Mouse (Mus musculus): ENCODE measurements around the gene Numa1. TPM values are rescaled to one million over a fixed set of nuclear protein-coding genes. Genes with fewer than 3 reads are reported as not detected.
"Not testable (repeated sequence)": the region's sequence is repeated elsewhere in the genome, so short reads cannot be mapped to it uniquely, and the experiment has no call there.

The Numa1 gene
- polyA plus RNA-seq, 1 experiment from 2014 or later: 32.1 TPM

GRCm38 (mm10) chr7:101939758-101940157, 5.8 kb downstream of the Numa1 start:
- H3K9me3 ChIP-seq (replicated peaks): no peaks in the 10 kb centered on the region
- H3K4me2 ChIP-seq: no peak overlapping the region
- no peaks in the 10 kb centered on the region for H3K27me3 ChIP-seq (replicated peaks)
- no peak overlapping the region for H3K4me3 ChIP-seq (replicated peaks)
- ATAC-seq (ENCODE audit: low FRiP score): no peak
- 96% methylated on average over 4 of the region's 4 CpGs for WGBS
- H3K4me1 ChIP-seq: peaks cover 26% of the 10 kb centered on the region
- H3K9ac ChIP-seq (replicated peaks): no peak overlapping the region
- H3K36me3 ChIP-seq: no peaks in the 10 kb centered on the region
- H3K27ac ChIP-seq (replicated peaks): no peak overlapping the region

- not testable (repeated sequence) for H3K9ac ChIP-seq (replicated peaks); H3K36me3 ChIP-seq; H3K4me1 ChIP-seq; H3K27me3 ChIP-seq (replicated peaks); H3K9me3 ChIP-seq (replicated peaks); H3K4me3 ChIP-seq (replicated peaks); ATAC-seq (ENCODE audit: low FRiP score); H3K4me2 ChIP-seq; H3K27ac ChIP-seq (replicated peaks)
- WGBS: 95% methylated on average over 5 of the region's 5 CpGs
Observed at GRCm38 (mm10) chr7:101949008-101949407, 15.1 kb downstream of the Numa1 start.

GRCm38 (mm10) chr7:101951648-101952047, 17.7 kb downstream of the Numa1 start:
- ATAC-seq (ENCODE audit: low FRiP score): no peak
- Histone ChIP-seq H3K4me1 (no peaks in the 10 kb centered on the region), H3K27me3 (replicated peaks) (no peaks in the 10 kb centered on the region), H3K4me2 (no peak overlapping the region), H3K9me3 (replicated peaks) (no peaks in the 10 kb centered on the region), H3K9ac (replicated peaks) (no peak overlapping the region), H3K4me3 (replicated peaks) (no peak overlapping the region), H3K27ac (replicated peaks) (no peak overlapping the region), H3K36me3 (no peaks in the 10 kb centered on the region)
- 85% methylated on average over 1 of the region's 1 CpGs for WGBS

GRCm38 (mm10) chr7:101952098-101952497, 18.2 kb downstream of the Numa1 start:
- 65% methylated on average over 2 of the region's 2 CpGs for WGBS
- no peaks in the 10 kb centered on the region for H3K4me1 ChIP-seq
- H3K4me2 ChIP-seq: no peak overlapping the region
- H3K9ac ChIP-seq (replicated peaks): no peak overlapping the region
- no peaks in the 10 kb centered on the region for H3K9me3 ChIP-seq (replicated peaks)
- no peaks in the 10 kb centered on the region for H3K36me3 ChIP-seq
- no peak overlapping the region for H3K27ac ChIP-seq (replicated peaks)
- no peaks in the 10 kb centered on the region for H3K27me3 ChIP-seq (replicated peaks)
- ATAC-seq (ENCODE audit: low FRiP score): no peak
- no peak overlapping the region for H3K4me3 ChIP-seq (replicated peaks)

GRCm38 (mm10) chr7:101954163-101954562, 20.3 kb downstream of the Numa1 start:
- H3K4me2 ChIP-seq: no peak overlapping the region
- H3K27ac ChIP-seq (replicated peaks): no peak overlapping the region
- H3K9me3 ChIP-seq (replicated peaks): no peaks in the 10 kb centered on the region
- H3K4me1 ChIP-seq: no peaks in the 10 kb centered on the region
- H3K9ac ChIP-seq (replicated peaks): no peak overlapping the region
- H3K27me3 ChIP-seq (replicated peaks): no peaks in the 10 kb centered on the region
- no peaks in the 10 kb centered on the region for H3K36me3 ChIP-seq
- H3K4me3 ChIP-seq (replicated peaks): no peak overlapping the region
- 100% methylated on average over 2 of the region's 2 CpGs for WGBS
- ATAC-seq (ENCODE audit: low FRiP score): no peak

- Histone ChIP-seq H3K9ac (replicated peaks) (no peak overlapping the region), H3K4me3 (replicated peaks) (no peak overlapping the region), H3K27ac (replicated peaks) (no peak overlapping the region), H3K27me3 (replicated peaks) (no peaks in the 10 kb centered on the region), H3K4me1 (peaks cover 6% of the 10 kb centered on the region), H3K36me3 (no peaks in the 10 kb centered on the region), H3K9me3 (replicated peaks) (no peaks in the 10 kb centered on the region), H3K4me2 (no peak overlapping the region)
- whole genome bisulfite sequencing: 90% methylated on average over 2 of the region's 2 CpGs
- no peak for ATAC-seq (ENCODE audit: low FRiP score)
Observed at GRCm38 (mm10) chr7:101955276-101955675, 21.4 kb downstream of the Numa1 start.

- Histone ChIP-seq H3K4me3 (replicated peaks) (no peak overlapping the region), H3K4me2 (no peak overlapping the region), H3K27me3 (replicated peaks) (no peaks in the 10 kb centered on the region), H3K4me1 (peaks cover 6% of the 10 kb centered on the region), H3K27ac (replicated peaks) (no peak overlapping the region), H3K9ac (replicated peaks) (no peak overlapping the region), H3K36me3 (no peaks in the 10 kb centered on the region), H3K9me3 (replicated peaks) (no peaks in the 10 kb centered on the region)
- WGBS: 57% methylated on average over 4 of the region's 4 CpGs
- ATAC-seq (ENCODE audit: low FRiP score): no peak
Observed at GRCm38 (mm10) chr7:101955862-101956261, 22.0 kb downstream of the Numa1 start.

GRCm38 (mm10) chr7:101956481-101956880, 22.6 kb downstream of the Numa1 start:
- Histone ChIP-seq H3K9ac (replicated peaks) (no peak overlapping the region), H3K4me3 (replicated peaks) (no peak overlapping the region), H3K27me3 (replicated peaks) (no peaks in the 10 kb centered on the region), H3K4me2 (no peak overlapping the region), H3K9me3 (replicated peaks) (no peaks in the 10 kb centered on the region), H3K4me1 (peaks cover 6% of the 10 kb centered on the region), H3K27ac (replicated peaks) (no peak overlapping the region), H3K36me3 (no peaks in the 10 kb centered on the region)
- ATAC-seq (ENCODE audit: low FRiP score): no peak
- 97% methylated on average over 1 of the region's 1 CpGs for WGBS

- Histone ChIP-seq H3K4me3 (replicated peaks) (no peak overlapping the region), H3K36me3 (no peaks in the 10 kb centered on the region), H3K4me1 (peaks cover 6% of the 10 kb centered on the region), H3K27me3 (replicated peaks) (no peaks in the 10 kb centered on the region), H3K4me2 (no peak overlapping the region), H3K9me3 (replicated peaks) (no peaks in the 10 kb centered on the region), H3K9ac (replicated peaks) (no peak overlapping the region), H3K27ac (replicated peaks) (no peak overlapping the region)
- 90% methylated on average over 5 of the region's 5 CpGs for WGBS
- ATAC-seq (ENCODE audit: low FRiP score): no peak
Observed at GRCm38 (mm10) chr7:101956911-101957310, 23.0 kb downstream of the Numa1 start.

GRCm38 (mm10) chr7:101962829-101963228, 28.9 kb downstream of the Numa1 start:
- ATAC-seq (ENCODE audit: low FRiP score): no peak
- Histone ChIP-seq H3K4me1 (peaks cover 6% of the 10 kb centered on the region), H3K36me3 (no peaks in the 10 kb centered on the region), H3K27ac (replicated peaks) (no peak overlapping the region), H3K4me2 (no peak overlapping the region), H3K9me3 (replicated peaks) (no peaks in the 10 kb centered on the region), H3K9ac (replicated peaks) (no peak overlapping the region), H3K4me3 (replicated peaks) (no peak overlapping the region), H3K27me3 (replicated peaks) (no peaks in the 10 kb centered on the region)
- 98% methylated on average over 2 of the region's 2 CpGs for WGBS

GRCm38 (mm10) chr7:101963621-101964020, 29.7 kb downstream of the Numa1 start:
- ATAC-seq (ENCODE audit: low FRiP score): no peak
- no peak overlapping the region for H3K27ac ChIP-seq (replicated peaks)
- no peak overlapping the region for H3K9ac ChIP-seq (replicated peaks)
- H3K36me3 ChIP-seq: no peaks in the 10 kb centered on the region
- H3K4me3 ChIP-seq (replicated peaks): no peak overlapping the region
- no peaks in the 10 kb centered on the region for H3K27me3 ChIP-seq (replicated peaks)
- peaks cover 11% of the 10 kb centered on the region for H3K4me1 ChIP-seq
- no peak overlapping the region for H3K4me2 ChIP-seq
- WGBS: 94% methylated on average over 2 of the region's 2 CpGs
- H3K9me3 ChIP-seq (replicated peaks): no peaks in the 10 kb centered on the region

- no peak overlapping the region for H3K4me3 ChIP-seq (replicated peaks)
- H3K4me2 ChIP-seq: no peak overlapping the region
- no peak overlapping the region for H3K27ac ChIP-seq (replicated peaks)
- no peak for ATAC-seq (ENCODE audit: low FRiP score)
- no peak overlapping the region for H3K9ac ChIP-seq (replicated peaks)
- no peaks in the 10 kb centered on the region for H3K9me3 ChIP-seq (replicated peaks)
- no peaks in the 10 kb centered on the region for H3K36me3 ChIP-seq
- H3K4me1 ChIP-seq: peaks cover 17% of the 10 kb centered on the region
- WGBS: 91% methylated on average over 4 of the region's 4 CpGs
- no peaks in the 10 kb centered on the region for H3K27me3 ChIP-seq (replicated peaks)
Observed at GRCm38 (mm10) chr7:101964551-101964950, 30.6 kb downstream of the Numa1 start.

GRCm38 (mm10) chr7:101965606-101966005, 31.7 kb downstream of the Numa1 start:
- H3K27ac ChIP-seq (replicated peaks): no peak overlapping the region
- H3K27me3 ChIP-seq (replicated peaks): no peaks in the 10 kb centered on the region
- no peak overlapping the region for H3K9ac ChIP-seq (replicated peaks)
- H3K9me3 ChIP-seq (replicated peaks): no peaks in the 10 kb centered on the region
- 81% methylated on average over 2 of the region's 2 CpGs for WGBS
- peaks cover 11% of the 10 kb centered on the region for H3K4me1 ChIP-seq
- H3K36me3 ChIP-seq: no peaks in the 10 kb centered on the region
- H3K4me3 ChIP-seq (replicated peaks): no peak overlapping the region
- ATAC-seq (ENCODE audit: low FRiP score): no peak
- H3K4me2 ChIP-seq: no peak overlapping the region
